Mouse (Mus musculus): ENCODE results near the gene Ankdd1b.
A peak's percentile ranks its signal among the peaks of the same experiment; 100 is the strongest.

Ankdd1b gene

GRCm38 (mm10) chr13:96454288-96454687, 16.7 kb downstream of the Ankdd1b start:
- DNase-seq (ENCODE audit: low spot score) = no peak

DNA sequence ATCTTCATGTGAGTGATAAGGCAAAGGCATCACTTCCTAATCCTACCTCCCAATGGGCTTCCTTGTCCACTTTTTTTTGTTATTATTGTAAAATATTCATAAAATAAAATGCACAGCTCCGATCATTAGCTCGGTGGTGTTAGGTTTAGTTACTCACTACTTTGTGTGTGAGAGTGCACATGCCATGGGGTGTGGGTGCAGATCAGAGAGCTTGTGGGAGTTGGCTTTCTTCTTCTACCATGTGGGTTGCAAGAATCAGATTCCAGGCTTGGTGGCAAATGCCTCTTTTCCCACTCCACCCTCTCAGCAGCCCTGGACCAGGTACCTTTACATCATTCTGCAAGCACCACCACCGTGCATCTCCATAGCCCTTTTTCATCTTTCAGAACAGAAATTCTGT, 18.4 kb downstream of the Ankdd1b start:
- DNase-seq (ENCODE audit: low spot score) = no peak

DNA sequence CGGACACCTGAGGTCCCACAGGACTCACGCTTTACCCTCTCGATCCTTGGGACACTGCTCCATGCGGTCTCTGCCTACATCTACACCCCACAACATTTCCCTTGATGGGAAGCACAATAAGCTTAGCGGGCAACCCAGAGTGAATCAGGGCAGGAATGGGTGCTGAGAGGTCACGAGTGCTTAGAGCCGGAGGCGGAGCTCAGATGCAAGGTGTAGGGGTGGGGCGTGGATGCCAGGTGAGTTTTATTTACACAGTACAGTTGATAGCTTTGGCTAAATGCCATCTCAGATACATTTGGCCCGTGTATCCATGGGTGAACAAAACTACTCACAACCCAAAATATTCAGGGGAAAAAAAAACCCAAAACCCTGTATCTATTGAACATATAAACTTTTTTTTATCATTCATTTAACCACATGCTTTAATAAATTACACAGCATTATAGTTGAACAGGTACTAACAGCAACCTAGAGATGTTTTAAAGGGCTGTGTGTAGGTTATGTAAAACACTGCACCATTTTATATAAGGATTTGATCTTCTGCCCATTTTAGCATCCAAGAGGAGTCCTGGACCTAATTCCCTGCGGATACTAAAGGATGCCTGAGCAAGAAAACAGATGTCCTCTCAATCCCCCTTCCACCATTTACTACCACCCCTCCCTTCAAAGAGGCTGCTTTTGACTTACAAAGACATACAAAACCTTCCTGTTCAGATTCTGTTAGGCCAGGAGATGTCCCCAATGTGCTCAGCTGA, 19.4 kb downstream of the Ankdd1b start:
- DNase-seq (ENCODE audit: low spot score) = no peak

DNA sequence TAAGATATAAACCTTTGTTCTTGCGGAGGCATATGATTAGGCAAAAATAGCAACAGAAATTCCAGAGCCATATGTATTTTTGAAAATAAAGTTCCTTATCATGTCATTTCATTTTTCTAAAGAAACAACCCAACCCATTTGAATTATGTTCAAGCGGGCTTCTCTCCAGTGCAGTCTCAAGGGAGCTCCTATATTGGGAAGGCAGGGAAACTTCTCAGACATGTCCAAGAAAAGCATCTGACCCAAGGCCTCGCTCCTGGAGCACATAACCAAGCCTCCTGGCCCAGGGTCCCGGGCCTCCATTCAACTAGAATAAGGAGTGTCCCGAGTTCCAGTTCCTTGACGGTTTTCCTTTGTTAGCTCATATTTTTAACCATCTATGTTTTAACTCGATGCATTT, 20.1 kb downstream of the Ankdd1b start:
- no peak for DNase-seq (ENCODE audit: low spot score)

DNA sequence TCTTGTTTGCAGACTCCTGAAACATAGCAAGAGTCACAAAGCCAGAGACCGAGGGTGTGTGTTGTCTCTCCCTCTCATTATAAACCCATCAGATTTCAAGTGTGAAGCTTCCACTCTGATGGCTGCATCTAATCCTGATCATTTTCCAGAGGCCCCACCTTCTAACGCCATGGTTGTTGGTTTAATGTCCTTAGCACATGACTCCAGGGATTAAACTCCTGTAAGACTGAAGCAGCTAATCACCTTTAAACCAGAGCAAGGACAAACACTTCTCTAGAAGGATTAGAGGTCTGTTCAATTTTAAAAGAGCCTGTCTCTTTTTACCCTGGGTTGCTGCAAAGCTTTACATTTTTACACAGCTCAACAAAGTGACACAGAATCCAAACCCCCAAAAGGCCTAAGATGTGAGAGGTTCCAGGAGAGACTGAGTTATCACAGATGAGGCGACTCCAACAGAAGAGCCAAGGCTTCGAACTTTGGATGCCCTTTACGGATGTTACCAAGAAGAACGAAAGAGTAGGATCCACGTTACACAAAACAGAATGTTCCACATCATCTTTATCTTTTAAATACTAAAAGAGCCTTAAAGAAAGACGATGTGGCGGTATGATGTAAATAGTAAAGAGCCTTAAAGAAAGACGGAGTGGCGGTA, 20.7 kb downstream of the Ankdd1b start:
- no peak for DNase-seq (ENCODE audit: low spot score)

- DNase-seq (ENCODE audit: low spot score) = no peak
These were observed 30.6 kb downstream of the Ankdd1b start for GRCm38 (mm10) chr13:96440436-96440835.

DNA sequence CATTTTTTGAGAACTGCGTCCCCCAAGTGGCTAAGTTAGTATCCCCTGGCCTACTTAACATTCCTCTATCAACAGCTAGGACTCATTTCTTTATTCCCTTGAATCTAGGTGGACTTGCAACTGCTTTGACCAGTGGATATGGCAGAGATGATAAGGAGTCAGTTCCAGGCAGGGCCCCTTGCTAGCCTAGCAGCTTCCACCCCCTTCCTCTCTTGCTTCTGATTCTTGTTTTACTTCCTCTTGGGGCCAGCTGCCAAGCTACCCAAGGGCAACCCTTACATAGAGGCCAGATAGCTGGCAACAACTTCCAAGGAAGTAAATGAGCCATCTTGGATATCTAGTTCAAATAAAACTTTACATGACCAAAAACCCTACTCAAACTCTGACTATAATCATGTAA, 34.1 kb downstream of the Ankdd1b start:
- no peak for DNase-seq (ENCODE audit: low spot score)

- peak; percentile 55 for DNase-seq (ENCODE audit: low spot score)
These were observed 35.2 kb downstream of the Ankdd1b start for GRCm38 (mm10) chr13:96435793-96436192.

- DNase-seq (ENCODE audit: low spot score) = no peak
These were observed 36.1 kb downstream of the Ankdd1b start for GRCm38 (mm10) chr13:96434899-96435331.

GRCm38 (mm10) chr13:96433648-96434190, 37.3 kb downstream of the Ankdd1b start:
- DNase-seq (ENCODE audit: low spot score) = no peak

GRCm38 (mm10) chr13:96433041-96433440, 38.0 kb downstream of the Ankdd1b start:
- no peak for DNase-seq (ENCODE audit: low spot score)

- DNase-seq (ENCODE audit: low spot score) = no peak
These were observed 38.6 kb downstream of the Ankdd1b start for GRCm38 (mm10) chr13:96432376-96432811.

DNA sequence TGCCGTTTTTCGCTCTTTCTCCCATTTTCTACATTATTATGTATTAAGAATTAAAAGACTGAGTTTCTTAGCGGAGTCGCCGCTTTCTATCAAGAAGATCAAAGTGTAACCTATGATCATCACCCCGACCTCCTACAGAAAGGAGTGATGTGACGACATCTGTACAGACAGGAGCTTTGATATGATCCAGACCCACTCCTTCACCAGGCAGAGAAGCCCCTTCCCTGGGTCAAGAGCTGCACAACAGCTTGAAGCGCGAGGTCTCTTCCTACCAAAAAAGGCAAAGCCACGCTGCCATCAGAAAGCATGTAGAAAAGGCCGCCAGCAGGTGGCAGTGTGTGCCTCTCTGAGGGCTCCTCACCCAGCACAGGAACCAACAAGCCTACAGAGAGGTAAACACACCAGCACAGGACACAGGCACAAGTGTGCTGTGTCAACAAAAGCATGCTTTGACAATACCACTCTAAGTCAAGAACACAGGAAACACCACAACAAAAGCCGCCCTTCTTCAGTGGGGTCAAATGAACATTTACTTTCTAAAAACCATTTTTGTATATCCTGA, 39.3 kb downstream of the Ankdd1b start:
- peak; percentile 94 for DNase-seq (ENCODE audit: low spot score)

DNA sequence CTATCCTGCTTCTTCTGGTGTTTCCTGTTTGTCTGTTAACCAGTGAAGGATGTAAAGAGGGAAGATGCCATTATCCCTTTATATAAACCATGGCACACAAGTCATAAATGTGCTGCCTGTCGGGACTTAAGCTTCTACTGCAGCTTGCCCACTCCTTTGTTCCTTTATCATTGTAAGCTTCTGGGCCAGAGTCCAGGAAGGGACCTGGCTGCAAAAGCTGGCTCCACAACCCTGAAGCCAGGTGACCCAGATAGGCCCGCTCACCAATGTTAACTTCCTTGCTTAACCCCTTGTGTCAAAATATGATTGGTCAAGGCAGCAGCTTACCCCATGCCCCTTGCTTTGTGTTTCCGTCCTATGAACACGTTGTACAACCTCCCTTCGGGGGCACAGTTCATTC, 42.5 kb downstream of the Ankdd1b start:
- DNase-seq (ENCODE audit: low spot score) = no peak

DNA sequence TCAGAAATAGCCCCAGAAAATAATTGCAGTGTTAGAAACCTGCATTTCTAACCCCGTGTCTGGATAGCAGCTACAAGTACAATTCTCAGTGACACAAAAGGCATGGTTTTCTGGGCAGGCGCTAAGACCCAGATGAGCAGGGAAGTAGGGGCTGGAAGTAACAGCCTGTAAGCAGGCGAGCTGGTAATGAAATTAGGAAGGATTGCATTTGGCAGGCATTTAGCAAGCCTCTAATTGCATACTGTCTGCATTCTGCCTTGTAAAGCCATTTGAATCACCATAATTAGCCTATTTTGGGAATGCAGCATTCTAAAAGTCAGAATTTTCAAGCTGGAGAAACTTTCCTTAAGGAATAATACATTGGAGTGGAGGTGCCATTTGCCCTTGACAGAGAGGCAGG, 45.0 kb downstream of the Ankdd1b start:
- DNase-seq (ENCODE audit: low spot score) = peak; percentile 17

GRCm38 (mm10) chr13:96424496-96425274, 46.3 kb downstream of the Ankdd1b start:
- no peak for DNase-seq (ENCODE audit: low spot score)

DNA sequence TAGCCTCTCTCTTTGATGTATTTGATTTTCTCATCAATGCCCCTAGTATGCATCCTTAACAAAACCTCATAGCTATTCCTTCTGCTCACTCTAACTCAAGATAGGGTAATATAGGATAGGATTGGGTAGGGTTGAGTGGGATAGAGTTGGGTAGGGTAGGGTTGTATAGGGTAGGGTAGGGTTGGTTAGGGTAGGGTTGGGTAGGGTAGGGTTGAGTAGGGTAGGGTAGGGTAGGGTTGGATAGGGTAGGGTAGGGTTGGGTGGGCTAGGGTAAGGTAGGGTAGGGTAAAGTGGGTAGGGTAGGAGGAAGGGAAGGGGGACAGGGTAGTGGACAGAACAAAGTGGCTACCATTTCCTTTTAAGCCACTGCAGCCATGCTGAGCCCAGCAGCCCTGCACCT, 49.8 kb downstream of the Ankdd1b start:
- DNase-seq (ENCODE audit: low spot score) = no peak

DNA sequence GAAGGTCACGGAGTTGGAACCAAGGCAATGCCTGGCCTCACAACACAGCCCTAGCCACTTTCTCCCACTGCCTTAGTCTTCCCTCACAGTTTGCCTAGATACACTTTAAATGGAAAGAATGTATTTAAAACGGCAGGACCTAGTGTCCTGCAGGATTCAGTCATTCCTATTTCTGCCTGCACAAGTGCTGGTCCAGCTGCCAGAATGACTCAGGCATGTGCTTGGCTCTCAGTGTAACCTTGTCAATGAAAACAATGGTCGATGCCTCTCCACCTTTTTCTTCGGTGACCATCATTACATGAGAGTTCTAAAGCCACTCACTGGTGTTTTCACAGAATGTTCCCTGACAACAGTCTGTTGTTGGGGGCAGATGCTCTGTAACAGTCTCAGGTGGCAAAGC, 52.5 kb downstream of the Ankdd1b start:
- DNase-seq (ENCODE audit: low spot score) = no peak

- no peak for DNase-seq (ENCODE audit: low spot score)
These were observed 53.7 kb downstream of the Ankdd1b start for GRCm38 (mm10) chr13:96417261-96417813.

DNA sequence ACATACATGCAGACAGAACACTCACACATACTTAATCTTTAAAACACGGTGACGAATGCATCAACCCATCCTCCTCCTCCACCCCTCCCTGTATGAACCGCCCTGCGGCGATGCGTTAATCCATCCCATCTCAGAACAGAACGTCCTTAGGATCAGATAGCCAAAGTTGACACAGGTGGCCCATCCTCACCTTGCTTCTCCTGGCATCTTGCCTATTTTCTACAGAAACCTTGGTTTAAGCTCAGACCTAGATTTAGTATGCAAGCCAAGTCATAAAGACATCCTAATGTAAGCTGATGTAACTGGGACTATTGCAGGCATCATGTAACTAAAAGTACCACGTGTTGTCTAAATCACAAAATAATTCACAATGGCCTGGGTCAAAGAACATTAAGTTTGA, 54.6 kb downstream of the Ankdd1b start:
- no peak for DNase-seq (ENCODE audit: low spot score)

DNA sequence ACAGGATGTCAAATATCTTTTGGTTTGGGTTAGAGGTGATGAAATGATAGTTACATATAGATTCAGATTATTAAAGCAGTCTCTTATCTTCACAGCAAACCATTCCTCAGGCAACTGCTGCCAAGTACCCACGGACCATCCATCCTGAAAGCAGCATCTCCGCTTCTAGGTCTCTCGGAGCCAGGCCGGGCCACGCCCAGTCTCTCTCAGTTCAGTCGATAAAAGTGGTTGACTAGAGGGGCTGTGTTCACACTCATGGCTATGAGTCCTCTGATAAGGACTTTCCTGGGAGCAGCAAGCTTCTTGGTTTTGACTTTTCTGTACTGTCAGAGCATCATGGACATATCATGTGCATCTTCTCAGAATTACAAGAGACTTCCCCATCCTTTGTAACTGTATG, 56.6 kb downstream of the Ankdd1b start:
- DNase-seq (ENCODE audit: low spot score) = no peak

DNA sequence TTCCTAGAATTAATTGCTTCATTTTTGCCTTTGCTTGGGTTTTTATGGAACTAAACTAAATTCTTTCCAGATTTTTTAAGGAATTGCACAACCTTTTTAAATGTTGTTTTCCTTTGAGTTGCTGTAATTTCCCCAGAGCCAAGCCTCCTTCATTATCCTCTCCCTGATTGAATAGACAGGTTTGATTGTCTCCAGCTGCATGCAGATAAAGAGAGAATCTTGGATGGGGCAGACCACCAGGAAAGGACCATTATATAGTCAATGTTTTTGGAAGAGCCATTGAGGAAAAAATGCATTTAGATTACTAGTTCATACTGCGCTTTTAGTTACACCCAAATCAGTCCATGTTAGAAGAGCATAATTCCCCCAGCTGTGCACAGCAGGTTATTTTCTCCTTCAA, 62.2 kb downstream of the Ankdd1b start:
- no peak for DNase-seq (ENCODE audit: low spot score)

Data from retina, embryonic 14.5 days (tissue).